Mouse (Mus musculus): ENCODE results near the gene Gapvd1.
A peak's percentile ranks its signal among the peaks of the same experiment; 100 is the strongest.
"Not testable (repeated sequence)": the region's sequence is repeated elsewhere in the genome, so short reads cannot be mapped to it uniquely, and the experiment has no call there.

Gapvd1 gene

DNA sequence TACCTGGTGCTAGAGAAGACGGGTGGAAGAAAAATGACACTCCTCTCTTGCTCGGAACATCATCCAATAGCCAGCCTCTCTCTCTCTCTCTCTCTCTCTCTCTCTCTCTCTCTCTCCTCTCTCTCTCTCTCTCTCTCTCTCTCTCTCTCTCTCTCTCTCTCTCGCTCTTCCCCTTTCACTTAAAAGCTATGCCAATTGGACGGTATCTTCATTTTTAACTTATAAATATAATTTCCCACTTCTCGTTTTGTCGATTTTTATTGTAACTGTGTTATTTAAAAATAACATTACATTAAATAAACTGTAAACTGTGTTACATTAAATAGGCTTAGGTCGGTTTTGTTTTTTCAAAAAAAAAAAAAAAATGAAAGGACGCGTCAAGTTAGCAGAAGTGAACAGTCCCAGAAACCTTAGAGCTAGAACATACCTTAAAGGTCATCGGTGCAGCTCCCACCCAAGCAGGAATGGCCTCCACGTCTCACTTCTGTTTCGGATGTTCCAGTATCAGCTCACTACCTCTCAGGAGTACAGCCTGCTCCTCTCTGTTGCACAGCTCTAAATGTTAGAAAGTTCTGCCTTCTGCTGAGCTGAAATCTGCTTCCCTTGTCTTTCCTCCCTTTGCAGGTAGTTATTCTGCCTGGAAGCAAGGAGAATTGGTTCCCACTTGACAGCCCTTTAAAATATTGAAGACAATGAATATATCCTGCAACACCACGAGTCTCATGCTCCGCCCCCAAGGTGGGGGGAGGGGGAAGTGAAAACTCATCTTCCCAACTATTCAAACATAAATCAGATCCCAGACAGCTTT, at the start of gene Gapvd1:
Gene Gapvd1, minus strand, starts transcription at position 682 of the 808 bp plus-strand sequence.
- DNase-seq = peak; percentile 41

DNA sequence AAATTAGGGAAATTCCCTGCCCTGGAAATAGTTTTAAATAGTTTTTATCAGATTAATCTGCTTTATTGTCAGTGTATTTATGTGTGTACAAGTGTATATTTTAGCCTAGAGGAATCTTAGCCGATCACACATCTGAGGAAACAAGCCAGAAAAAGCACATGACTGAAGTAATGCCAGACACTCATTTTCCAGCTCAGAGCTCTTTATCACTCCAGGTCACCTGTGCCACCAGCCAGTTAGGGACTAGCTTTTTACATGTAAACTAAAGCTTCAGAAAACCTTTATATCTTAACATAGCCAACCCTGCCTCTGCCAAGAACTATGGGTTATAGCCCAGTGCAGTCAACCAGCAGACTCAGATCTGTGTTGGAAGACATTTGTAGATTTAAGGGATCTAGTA, 49.8 kb upstream of the Gapvd1 start:
- no peak for DNase-seq

DNA sequence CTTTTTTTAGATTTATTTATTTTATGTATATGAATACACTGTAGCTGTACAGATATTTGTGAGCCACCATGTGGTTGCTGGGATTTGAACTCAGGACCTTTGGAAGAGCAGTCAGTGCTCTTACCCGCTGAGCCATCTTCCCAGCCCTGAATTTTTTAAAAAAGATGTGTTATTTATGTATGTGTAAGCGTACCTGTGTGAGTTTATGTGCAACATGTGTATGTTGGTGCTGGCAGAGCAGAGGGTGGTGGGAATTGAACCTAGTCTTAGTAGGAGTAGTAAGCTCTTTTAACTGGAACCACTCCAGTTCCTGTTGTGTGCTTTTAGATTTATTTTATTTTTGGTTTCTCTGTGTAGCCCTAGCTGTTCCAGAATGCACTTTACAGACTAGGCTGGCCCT, 49.1 kb upstream of the Gapvd1 start:
- no peak for DNase-seq

DNA sequence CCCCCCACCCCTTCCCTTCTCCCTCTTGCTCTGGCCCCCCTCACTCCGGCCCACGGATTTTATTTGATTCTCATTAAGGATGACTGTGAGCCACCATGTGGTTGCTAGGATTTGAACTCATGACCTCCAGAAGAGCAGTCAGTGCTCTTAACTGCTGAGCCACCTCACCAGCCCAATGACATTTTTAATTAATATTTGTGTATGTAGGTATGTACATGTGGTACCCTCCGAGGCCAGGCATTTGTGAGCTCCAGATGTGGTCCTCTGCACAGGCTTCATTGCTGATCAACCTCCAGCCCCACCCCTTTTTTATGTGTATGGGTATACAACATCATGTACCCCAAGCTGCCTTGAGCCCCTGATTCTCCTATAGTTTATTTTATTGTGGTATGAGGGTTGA, 48.7 kb upstream of the Gapvd1 start:
- DNase-seq = no peak

DNA sequence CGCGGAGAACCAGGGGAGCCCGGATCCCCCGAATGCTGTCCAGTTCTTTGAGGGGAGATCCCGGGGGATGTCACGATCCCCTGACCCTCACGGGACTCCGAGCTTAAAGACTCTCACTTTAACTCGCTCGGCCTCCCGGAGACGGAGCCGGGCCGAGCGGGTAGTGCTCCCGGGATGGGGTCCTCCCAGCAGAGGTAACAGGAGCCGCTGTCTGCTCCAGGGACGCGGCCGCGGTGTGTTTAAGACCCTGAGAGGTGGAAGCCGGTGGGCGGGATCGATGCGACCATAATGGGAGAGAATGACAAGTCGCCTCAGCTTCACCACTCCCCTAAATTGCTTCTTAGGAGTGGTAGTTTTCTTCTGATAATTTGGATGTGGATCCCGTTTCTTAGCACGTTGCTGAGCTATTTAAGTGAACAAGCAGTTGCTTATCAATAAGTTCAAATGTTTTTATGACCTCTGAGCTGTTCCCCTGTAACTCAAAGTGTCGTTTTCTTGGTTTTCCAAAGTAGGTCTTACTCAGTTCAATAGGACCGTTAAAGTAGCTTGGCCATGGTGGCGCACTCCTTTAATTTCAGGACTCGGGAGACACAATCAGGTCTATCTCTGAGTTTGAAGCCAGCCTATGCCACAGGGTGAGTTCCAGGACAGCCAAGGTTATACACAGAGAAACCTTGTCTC, 47.7 kb upstream of the Gapvd1 start:
- peak; percentile 29 for DNase-seq

DNA sequence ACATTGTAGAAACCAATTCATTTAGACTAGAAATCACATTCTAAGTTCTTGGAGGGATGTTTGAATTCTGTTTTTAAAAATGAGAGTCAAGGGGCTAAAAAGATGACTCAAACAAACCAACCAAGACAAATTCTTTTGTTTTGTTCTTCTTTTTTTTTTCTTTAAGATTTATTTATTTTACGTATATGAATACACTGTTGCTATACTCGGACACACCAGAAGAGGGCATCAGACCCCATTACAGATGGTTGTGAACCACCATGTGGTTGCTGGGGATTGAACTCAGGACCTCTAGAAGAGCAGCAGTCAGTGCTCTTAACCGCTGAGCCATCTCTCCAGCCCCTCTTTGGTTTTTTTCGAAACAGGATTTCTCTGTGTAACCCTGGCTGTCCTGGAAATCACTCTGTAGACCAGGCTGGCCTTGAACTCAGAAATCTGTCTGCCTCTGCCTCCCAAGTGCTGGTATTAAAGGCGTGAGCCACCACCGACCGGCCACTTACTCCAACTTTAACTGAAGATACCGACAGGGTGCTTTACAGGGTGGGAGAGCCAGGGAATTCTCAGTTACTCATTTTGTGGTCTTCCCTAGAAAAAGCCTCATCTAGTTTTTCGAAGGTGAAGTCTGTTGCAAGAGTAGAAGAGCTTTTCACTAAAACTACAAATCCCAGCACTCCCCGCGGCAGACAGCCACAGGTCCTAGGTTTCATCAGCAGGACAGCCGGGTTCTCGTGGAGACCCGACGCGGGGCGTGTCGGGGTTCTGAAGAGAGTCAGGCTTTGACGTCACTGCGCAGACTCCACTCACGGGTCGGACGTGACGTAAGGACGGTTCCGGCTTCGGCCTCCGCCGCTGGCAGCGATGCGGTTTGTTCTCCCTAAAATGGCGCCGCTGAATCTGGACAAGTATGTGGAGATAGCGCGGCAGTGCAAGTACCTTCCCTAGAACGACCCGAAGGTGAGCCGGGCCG, 46.8 kb upstream of the Gapvd1 start:
- DNase-seq = peak; percentile 99

DNA sequence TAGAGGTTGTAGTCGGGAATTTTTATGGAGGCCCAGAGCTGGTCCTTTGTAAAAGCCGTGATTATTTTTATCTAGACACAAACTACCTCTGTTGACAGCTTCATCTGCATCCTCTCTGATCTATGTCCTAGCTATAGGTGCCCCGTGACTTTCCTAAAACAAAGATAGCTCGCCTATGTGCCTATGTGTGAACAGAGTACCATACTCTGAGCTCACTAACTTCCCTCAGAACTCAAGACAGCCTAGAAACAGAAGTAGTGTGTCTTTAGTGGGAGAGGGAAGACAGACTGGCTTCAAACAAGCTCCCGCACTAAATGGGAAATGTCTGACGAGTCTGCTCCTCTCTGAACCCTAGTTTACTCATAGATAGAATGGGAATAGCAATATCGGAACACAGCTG, 45.3 kb upstream of the Gapvd1 start:
- DNase-seq = no peak

DNA sequence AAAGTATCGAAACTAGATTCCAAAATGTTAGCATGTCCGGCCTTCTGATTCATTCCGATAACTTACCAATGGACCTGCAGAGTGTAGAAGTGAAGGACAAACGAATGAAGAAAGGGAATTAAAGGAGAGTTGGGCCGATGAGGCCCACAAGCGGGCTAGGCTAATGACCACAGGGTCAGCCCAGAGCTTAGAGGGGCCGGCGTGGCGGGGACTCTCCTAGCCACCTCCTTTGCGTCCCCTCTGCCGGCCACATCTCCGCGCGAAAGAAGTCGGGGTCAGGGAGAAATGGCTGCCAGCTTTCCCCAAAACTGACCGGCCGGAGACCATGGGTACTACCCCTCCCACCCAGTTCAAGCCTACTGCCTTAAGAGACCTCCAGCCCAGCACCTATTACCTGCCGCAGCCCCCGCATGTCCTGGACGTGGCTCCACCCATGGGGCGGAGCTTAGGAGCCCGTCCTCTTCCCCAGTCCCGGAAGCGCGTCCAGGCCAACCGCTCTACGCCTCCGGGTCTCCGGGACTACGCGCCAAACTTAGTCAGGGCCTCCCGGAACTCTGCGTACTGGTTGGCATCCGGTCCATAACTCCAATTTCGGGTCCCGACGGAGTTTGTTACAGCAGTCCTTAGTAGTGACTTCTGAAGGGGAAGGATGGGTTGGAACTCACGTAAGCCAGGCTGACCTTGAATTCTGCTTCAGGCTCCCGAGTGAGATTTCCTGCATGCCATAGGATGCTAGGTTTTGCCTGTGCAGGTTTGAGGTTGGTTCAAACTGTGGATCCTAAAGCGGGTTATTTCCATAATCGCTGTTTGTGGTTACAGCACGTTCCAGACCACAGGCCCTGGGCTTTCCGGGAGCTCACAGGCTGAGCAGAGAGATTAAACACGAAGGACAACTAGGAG, 44.6 kb upstream of the Gapvd1 start, which contains the start of gene Rabepk:
Gene Rabepk, minus strand, starts transcription at position 556 of the 900 bp plus-strand sequence.
- DNase-seq = peak; percentile 87

DNA sequence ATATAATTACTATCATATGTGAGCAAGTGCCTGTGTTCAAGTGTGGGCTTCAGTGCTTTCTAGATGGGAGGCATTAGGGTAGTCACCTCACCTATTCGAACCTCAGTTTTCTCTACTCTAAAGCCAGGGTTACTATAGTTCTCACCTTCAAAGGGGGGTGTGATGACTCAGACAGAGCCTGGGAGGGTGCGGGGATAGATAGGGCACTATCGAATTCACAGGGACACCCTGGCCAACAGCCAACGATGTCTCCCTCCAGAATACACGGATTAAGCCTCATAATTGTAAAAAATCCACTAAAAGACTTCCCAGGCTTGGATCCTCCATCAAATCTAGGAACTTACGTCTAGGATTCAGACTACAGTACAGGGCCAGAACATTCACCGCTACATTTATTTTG, 40.4 kb upstream of the Gapvd1 start:
- no peak for DNase-seq

DNA sequence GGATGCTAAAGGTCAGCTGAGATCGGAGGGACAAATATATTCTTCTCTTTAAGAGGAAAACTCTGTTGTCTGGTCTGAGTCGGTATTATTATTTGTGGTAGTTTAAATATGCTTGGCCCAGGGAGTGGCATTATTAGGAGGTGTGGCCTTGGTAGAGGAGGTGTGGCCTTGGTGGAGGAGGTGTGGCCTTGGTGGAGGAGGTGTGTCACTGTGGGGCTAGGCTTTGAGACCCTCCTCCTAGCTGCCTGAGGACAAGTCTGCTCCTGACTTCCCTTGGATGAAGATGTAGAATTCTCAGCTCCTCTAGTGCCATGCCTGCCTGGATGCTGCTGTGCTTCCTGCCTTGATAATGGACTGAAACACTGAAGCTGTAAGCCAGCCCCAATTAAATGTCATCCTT, 39.5 kb upstream of the Gapvd1 start:
- no peak for DNase-seq

DNA sequence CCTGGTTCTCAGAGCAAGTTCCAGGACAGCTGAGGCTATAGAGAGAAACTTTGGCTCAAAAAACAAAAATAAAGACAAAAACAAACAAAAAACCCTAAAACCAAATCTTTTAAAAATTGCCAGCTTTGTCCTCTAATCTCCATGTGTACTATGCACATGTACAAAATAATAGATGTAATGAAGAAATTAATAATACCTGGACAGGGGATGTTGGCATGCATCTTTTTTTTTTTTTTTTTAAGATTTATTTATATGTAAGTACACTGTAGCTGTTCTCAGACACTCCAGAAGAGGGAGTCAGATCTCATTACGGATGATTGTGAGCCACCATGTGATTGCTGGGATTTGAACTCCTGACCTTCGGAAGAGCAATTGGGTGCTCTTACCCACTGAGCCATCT, 37.5 kb upstream of the Gapvd1 start:
- not testable (repeated sequence) for DNase-seq

DNA sequence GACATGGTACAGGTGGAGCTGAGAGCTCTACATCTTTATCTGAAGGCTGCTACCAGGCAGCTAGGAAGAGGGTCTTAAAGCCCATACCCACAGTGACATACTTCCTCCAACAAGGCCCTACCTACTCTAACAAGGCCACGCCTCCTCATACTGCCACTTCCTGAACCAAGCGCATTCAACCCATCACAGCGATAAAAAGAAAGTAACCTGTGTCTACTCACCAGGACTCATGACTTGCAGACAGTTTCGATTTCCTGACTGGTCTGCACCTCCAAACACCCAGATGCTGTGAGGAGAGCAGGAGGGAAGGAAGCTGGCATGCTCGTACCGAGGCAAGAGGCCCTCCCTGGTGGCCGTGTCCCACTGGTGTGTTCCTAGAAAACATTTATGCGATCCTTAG, 35.2 kb upstream of the Gapvd1 start:
- no peak for DNase-seq

DNA sequence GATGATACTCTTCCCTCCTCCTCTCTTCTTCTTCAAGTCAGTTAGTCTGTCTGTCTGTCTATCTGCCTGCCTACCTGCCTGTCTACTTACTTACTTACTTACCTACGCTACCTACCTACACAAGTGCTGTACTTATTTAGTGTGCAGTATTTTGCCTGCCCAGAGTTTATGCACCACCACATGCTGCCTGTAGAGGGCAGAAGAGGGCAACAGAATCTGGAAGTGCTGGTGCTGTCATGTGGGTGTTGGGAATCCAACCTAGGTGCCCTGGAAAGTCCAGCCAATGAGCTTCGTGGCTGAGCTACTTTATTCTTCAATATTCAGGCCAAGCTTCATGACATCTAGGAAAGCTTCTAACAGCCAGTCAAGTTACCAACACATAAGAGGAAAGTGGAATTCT, 29.1 kb upstream of the Gapvd1 start:
- peak; percentile 65 for DNase-seq

DNA sequence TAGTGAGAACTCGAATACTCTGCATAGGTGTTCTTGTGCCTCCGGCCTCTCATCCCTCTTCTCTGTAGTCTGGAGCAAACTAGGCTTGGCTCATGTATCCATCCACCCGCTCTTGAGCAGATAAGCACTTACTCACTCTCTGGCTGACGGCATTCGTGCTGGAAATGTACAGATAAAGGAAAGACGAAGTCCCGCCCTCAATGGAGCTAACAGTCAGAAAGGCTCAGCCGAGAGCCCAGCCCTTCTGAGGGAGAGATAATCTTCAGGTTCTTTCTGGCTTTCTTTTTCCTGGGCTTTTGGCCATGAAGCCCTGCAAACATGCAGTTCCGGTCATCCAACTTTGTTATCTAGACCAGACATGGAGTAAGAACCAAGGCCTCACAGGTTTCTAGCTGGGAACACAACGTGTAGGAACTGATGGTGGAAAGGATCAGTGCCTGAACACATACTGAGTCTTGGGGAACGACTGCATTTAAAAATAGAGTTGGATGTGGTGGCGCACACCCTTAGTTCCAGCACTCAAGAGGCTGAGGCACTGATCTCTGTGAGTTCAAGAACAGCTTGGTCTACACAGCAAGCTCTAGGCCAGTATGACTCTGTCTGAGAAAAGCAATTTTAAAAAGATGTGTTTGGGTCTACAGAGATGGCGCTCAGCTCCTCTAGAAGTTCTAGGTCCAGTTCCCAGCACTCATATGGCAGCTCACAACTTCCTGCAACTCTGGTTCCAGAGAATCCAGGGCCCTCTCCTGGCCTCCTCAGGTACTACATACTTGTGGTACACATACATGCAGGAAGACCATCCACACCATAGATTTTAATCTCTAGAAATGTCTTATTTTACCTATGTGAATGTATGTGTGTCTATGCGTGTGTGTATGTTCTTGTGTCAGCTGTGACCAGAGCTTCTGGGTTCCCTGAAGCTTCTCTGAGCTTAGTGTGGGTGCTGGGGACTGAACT, 28.3 kb upstream of the Gapvd1 start:
- DNase-seq = no peak

DNA sequence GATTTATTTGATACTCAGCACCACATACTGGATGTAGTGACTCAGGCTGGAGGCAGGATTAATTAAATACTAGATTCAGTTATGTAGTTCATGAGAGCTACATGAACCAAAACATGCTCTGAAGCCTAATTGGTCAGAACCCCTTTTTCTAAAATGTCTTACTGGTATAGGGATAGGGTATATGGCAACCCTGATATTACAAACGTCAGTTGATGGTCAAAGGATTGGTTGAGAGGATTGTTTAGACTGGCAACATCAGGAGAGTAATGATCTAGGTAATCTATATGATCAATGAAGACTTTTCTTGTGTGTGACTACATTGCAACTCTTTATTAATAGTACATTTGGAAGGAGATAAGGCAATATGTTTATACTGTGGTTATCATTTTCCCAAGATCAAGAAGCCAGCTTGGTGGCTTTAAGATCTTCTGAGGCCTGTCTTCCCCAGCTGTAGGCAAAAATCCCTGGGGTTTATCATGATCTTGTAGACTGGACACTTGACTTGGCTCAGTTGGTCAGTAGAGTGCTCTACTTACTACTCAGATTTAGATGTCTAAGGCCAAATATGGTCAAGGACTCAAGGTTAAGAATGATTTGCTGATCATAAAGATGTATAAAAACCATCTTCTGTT, 22.3 kb upstream of the Gapvd1 start:
- no peak for DNase-seq

DNA sequence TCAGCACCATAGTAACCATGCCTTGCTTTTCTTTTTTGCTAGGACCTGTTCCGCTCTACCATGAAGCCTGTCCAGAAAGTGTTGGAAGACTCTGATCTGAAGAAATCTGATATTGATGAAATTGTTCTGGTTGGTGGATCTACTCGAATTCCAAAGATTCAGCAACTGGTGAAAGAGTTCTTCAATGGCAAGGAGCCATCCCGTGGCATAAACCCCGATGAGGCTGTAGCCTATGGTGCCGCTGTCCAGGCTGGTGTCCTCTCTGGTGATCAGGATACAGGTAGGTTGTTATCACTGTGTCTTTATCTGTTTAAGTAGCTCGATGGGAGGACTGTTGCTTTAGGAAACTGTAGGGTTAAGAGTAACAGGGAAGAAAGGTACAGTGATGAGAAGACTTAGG, 19.5 kb upstream of the Gapvd1 start:
- no peak for DNase-seq

DNA sequence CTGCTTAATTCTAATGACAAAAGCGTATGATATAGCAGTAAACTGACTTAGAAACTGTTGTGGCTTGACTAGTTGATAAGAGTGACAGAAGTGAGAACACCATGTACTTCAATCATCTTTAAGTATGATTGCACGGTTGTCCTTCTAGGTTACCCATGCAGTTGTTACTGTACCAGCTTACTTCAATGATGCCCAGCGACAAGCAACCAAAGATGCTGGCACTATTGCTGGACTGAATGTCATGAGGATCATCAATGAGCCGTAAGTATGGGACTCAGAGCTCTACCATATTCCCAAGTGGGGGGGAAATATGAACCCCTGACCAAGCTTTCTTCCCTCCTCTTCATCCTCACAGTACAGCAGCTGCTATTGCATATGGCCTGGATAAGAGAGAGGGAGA, 18.6 kb upstream of the Gapvd1 start:
- DNase-seq = no peak

DNA sequence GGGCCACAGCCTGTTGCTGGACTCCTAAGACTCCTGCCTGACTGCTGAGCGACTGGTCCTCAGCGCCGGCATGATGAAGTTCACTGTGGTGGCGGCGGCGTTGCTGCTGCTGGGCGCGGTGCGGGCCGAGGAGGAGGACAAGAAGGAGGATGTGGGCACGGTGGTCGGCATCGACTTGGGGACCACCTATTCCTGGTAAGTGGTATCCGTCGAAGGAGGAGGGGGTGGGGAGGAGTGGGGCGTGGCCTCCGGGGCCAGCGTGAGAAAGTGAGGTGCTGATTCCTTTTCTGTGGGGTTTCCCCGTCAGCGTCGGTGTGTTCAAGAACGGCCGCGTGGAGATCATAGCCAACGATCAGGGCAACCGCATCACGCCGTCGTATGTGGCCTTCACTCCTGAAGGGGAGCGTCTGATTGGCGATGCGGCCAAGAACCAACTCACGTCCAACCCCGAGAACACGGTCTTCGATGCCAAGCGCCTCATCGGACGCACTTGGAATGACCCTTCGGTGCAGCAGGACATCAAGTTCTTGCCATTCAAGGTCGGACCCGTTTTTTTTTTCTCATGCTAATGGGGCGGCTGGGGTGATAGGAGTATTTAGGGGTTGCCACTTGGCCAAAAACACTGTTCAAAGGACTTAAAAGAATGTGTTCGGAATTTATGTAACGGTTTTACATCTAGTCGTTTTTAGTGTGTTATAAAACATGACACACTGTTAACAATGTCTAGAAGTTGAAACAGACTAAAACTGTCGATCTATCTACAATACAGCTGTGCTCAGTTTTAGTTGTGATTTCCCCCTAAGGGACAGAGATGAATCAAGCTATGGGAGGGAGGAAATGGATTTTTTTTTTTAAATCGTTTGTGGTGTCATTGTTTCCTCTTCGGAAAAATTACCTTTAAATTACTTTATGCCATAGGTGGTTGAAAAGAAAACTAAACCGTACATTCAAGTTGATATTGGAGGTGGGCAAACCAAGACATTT, 17.5 kb upstream of the Gapvd1 start:
- DNase-seq = no peak

Data from retina, postnatal 1 day (tissue).